Mouse (Mus musculus) thymus, postnatal 14 days (tissue): ENCODE results near the gene Ttc36.
"Not testable (repeated sequence)": the region's sequence is repeated elsewhere in the genome, so short reads cannot be mapped to it uniquely, and the experiment has no call there.

Experiments
- DNase-seq: peaks from one replicate; pipeline ENCODE4 v3.0.0; 2021

Ttc36 gene

GRCm38 (mm10) chr9:44771376-44771775 is 31.5 kb downstream of the Ttc36 start:
- no peak for DNase-seq

GRCm38 (mm10) chr9:44768029-44768394 is 34.9 kb downstream of the Ttc36 start:
- not testable (repeated sequence) for DNase-seq

- peak; percentile 85 for DNase-seq
Observed at GRCm38 (mm10) chr9:44767101-44768028, 35.5 kb downstream of the Ttc36 start, which contains the start of the genes Arcn1 and Ift46. TSS of gene Arcn1 (minus strand) at chr9:44767845. TSS of gene Ift46 (plus strand) at chr9:44767908.

GRCm38 (mm10) chr9:44760873-44761272 is 42.0 kb downstream of the Ttc36 start:
- no peak for DNase-seq
